Mouse (Mus musculus) A20 (cell line): ENCODE measurements around the gene Sstr4.

Source experiments
- DNase-seq: peaks from one replicate; pipeline ENCODE4 v3.0.0-alpha.2; 2011; ENCODE audit warnings: low read depth, low spot score

Gene Sstr4

GRCm38 (mm10) chr2:148429001-148429505 is 33.9 kb downstream of the Sstr4 start:
- no peak for DNase-seq

GRCm38 (mm10) chr2:148430941-148431340 is 35.8 kb downstream of the Sstr4 start:
- DNase-seq: no peak

GRCm38 (mm10) chr2:148432346-148432745 is 37.2 kb downstream of the Sstr4 start:
- no peak for DNase-seq

- DNase-seq: no peak
These were observed 41.1 kb downstream of the Sstr4 start for GRCm38 (mm10) chr2:148436285-148436684.

- DNase-seq: no peak
These were observed 44.6 kb downstream of the Sstr4 start for GRCm38 (mm10) chr2:148439691-148440276.

GRCm38 (mm10) chr2:148441421-148441820 is 46.3 kb downstream of the Sstr4 start:
- DNase-seq: no peak

GRCm38 (mm10) chr2:148442172-148442571 is 47.0 kb downstream of the Sstr4 start:
- DNase-seq: no peak

GRCm38 (mm10) chr2:148442710-148443109 is 47.6 kb downstream of the Sstr4 start:
- DNase-seq: no peak

- DNase-seq: no peak
These were observed 48.3 kb downstream of the Sstr4 start, which contains the start of gene Cd93 for GRCm38 (mm10) chr2:148443249-148443958. TSS of gene Cd93 (minus strand) at chr2:148443563.

- DNase-seq: no peak
These were observed 49.3 kb downstream of the Sstr4 start for GRCm38 (mm10) chr2:148444472-148444871.

- DNase-seq: no peak
These were observed 50.5 kb downstream of the Sstr4 start for GRCm38 (mm10) chr2:148445616-148446015.
